In genomic region chr10:86153221-86153620, GRCm38 (mm10) we compare ENCODE assay signal across 17 mouse cellular contexts.
"Had no signal": no experiment of that assay in that cellular context is flagged by ENCODE, and none has a peak within 500 bp of the region (broad histone marks: within the 10 kb centered on the region; RNA-seq: fewer than 3 reads in every experiment).

No protein-coding gene starts in this region.

- H3K9me3 ChIP-seq: lung, embryonic 15.5 days; midbrain, embryonic 13.5 days; midbrain, embryonic 15.5 days; neural tube, embryonic 12.5 days; stomach, embryonic 15.5 days had no signal

- H3K4me2 ChIP-seq: lung, embryonic 15.5 days; midbrain, embryonic 11.5 days; midbrain, embryonic 13.5 days; midbrain, embryonic 15.5 days; neural tube, embryonic 12.5 days; stomach, embryonic 15.5 days had no signal

- H3K36me3 ChIP-seq: lung, embryonic 15.5 days; midbrain, embryonic 13.5 days; midbrain, embryonic 15.5 days; neural tube, embryonic 12.5 days; stomach, embryonic 15.5 days had no signal

- ATAC-seq: lung, postnatal 0 days; midbrain, embryonic 13.5 days; midbrain, embryonic 15.5 days had no signal

- H3K4me1 ChIP-seq: midbrain, embryonic 15.5 days; neural tube, embryonic 12.5 days; stomach, embryonic 15.5 days had no signal

- H3K9ac ChIP-seq: lung, embryonic 15.5 days; midbrain, embryonic 13.5 days; midbrain, embryonic 15.5 days; neural tube, embryonic 12.5 days; stomach, embryonic 15.5 days had no signal

- H3K27ac ChIP-seq: lung, embryonic 15.5 days; macrophage; midbrain, embryonic 13.5 days; midbrain, embryonic 15.5 days; neural tube, embryonic 12.5 days; stomach, embryonic 15.5 days; stomach, postnatal 0 days had no signal

- H3K27me3 ChIP-seq: lung, embryonic 15.5 days; midbrain, embryonic 13.5 days; midbrain, embryonic 15.5 days; neural tube, embryonic 12.5 days; stomach, embryonic 15.5 days had no signal

- H3K4me3 ChIP-seq: lung, embryonic 15.5 days; megakaryocyte, embryonic 14.5 days; midbrain, embryonic 13.5 days; midbrain, embryonic 15.5 days; neural tube, embryonic 12.5 days; stomach, embryonic 15.5 days had no signal

- DNase-seq: lung, adult 2 months; lung, postnatal 14 days; lung, postnatal 36 days; right cerebral cortex, postnatal 14 days; thymus, adult 2 months; thymus, postnatal 25 days; thymus, postnatal 4 days had no signal
